Mouse (Mus musculus) frontal cortex, adult (tissue): ENCODE data around the gene Fam122b.

Source experiments
- ATAC-seq: cut with Nextera tagmentation; 2 replicates; pipeline ENCODE4 v1.9.2; 2017; ENCODE audit warnings: mild to moderate bottlenecking, moderate library complexity, mixed read lengths; ENCODE audit not compliant: low TSS enrichment

Gene Fam122b

DNA sequence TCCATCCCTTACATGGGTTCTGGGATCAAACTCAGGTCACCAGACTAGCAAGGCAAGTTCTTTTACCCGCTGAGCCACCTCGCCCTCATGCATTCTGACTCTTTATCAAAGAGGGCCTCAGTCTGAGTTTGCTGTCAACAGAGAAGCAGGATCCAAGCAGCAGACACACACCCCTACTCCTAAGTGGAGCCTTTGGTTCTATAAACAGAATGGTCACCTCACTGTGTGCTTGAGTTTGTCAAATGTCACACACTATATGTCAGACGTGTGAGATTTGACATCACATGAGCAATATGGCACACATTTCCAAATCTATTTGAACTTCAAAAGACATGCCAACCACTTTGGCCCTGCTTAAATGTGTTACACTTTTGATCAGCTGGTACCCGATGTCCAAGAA, 71.9 kb downstream of the Fam122b start:
- ATAC-seq, result no peak

DNA sequence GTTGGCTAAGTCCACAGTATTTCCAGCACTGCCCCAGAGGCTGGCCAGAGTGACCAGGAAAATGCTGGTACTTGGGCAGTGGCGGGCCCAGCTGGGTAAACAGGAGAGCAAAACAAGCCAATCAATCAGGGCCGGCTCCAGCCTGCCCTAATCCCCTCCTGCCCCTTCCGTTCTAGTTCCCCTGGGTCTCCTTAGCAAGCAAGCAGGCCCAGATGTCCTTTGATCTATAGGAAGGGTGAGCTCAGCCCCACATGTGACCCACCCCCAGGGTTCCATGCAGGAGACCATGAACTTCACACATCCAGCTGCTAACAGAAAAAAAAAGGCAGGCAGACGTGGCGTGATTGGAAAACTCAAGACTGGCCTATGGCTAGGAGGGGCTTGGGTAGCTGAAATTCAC, 73.2 kb downstream of the Fam122b start:
- ATAC-seq, result no peak
